Mouse (Mus musculus) CD8-positive naive resting alpha-beta T cell, adult 2 months (primary cell): ENCODE results near the gene Fbxo27.
"Not testable (repeated sequence)": the region's sequence is repeated elsewhere in the genome, so short reads cannot be mapped to it uniquely, and the experiment has no call there.

Source experiments
- DNase-seq, 2 experiments: peaks; one replicate each; pipeline ENCODE4 v3.0.0; 2022; ENCODE audit warnings: low read depth in 2 of 2, low spot score in 2 of 2

The Fbxo27 gene

DNA sequence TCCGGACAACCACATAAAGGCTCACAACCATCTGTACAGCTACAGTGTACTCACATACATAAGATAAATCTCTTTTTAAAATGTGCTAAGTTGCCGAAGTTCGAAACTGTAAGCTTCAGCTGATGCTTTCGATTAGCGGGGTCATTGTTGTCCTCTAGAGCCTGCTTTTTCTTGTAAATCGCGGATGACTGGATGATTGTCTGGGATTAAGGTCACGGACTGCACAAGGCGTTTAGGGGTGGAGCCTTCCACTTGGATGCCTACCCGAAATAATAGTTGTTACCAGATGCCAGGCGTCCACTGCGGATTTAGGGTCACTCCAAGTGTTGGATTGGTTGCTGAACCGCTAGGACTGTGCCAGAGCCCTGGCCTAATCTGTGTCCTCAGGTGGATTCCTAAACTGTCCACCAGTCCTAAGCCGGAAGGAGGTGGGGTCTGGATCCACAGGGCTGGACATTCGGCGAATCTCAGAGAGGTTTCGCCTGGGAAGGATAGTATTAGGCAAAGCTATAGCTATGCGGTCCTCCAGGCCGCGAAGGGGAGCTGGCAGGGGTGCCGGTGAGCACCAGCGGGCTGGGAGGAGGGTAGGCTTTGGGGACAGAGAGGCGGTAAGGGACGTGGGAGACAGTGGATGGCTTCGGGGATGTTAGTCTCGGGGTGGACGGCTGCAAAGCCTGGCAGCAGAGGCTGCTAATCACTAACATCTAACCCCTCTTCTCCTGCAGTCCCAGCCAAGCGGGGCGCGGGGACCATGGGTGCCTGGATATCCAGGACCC lies at the start of gene Fbxo27:
Fbxo27 (plus strand) TSS at position 305 of the 776 bp plus-strand sequence.
- peak in 1 of 2 experiments; percentile 18 for DNase-seq

DNA sequence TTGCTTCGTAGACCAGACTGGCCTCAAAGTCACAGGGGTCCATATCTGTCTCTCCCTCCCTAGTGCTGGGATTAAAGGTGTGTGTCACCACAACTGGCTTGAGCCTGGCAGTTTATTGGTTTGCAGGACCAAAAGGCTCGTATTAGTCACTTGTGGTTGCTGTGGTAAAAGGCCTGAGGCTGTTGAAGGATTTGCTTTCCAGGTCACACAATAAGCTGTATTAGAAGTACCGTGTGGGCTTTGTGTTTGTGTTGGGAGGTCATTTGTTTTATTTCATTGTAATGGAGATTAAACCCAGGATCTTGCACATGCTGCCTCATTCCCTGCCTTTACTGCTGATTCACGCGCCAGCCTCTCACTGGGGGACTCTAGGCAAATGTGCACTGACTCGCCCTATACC lies 47.3 kb upstream of the Fbxo27 start:
- no peak for DNase-seq

DNA sequence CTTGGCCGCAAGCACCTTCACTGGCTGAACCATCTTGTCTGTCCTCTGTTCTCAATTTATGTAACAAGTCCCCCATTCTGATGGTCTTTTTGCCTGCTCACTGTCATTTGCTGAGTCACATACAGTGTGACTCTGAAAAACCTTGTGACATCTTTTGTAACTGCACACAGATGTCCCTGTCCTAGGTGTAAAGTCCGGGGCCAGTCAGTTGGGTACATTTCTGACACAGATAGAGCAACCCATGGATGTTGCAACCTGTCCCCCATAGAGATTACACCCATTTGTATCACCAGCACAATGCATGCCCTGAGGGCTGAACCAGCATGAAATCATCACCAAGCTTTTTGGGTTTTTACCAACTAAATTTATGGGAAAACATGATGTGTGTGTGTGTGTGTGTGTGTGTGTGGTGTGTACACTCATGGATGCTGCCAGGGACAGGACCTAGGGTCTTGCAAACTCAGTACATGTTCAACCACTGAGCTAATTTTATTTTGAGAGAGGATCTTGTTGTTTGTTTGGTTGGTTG lies 46.6 kb upstream of the Fbxo27 start:
- DNase-seq, result no peak

DNA sequence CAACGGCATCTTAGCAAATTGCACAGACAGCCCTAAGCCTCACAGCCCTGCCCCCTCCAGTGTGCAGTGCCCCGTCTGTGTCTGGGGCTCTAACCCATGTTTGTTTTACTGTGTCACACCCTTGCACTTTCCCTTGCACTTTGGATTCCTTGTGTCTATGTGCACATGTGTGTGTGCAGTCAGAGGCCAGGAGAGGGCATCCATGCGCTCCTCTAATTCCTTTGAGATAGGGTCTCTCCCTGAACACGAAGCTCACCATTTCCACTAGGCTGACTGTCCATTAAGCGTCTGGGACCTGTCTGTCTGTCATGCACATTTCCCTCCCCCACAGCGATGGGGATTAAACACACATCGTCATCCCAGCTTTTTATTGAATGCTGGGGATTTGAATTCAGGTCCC lies 45.6 kb upstream of the Fbxo27 start:
- no peak for DNase-seq

DNA sequence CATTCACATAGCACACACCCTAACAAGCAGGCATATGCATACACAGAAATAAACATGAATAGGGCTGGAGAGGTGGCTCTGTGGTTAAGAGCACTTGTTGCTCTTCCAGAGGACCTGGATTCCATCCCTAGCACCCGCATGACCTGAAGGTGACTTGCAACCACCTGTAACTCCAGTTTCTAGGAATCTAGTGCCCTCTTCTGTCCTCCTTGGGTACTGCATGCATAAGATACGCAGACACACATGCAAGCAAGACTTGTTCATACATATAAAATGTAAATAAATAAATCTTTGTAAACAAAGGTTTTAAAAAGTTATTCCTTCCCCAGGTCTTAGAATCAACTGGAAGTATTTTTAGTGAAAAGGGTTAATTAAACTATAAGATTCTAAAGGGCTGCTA lies 41.5 kb upstream of the Fbxo27 start:
- DNase-seq, result no peak

DNA sequence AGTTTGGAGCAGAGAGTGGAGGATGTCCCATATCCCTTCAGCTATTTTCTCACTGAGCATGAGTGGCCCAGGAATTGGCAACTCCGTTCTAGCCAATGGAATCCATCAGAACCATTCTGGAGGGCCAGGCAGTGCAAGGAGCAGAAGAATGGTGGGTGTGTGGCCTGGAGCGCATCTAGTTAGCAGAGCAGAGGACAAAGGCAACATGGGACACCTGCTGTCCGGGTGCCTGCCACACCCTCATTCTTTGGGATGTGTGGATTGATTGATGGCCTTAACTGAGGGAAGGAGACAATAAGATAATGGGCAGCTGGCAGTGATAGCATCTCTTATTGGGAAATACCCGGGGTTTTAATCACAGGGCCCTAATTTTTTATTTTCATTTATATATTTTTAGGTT lies 36.2 kb upstream of the Fbxo27 start:
- DNase-seq, result no peak

DNA sequence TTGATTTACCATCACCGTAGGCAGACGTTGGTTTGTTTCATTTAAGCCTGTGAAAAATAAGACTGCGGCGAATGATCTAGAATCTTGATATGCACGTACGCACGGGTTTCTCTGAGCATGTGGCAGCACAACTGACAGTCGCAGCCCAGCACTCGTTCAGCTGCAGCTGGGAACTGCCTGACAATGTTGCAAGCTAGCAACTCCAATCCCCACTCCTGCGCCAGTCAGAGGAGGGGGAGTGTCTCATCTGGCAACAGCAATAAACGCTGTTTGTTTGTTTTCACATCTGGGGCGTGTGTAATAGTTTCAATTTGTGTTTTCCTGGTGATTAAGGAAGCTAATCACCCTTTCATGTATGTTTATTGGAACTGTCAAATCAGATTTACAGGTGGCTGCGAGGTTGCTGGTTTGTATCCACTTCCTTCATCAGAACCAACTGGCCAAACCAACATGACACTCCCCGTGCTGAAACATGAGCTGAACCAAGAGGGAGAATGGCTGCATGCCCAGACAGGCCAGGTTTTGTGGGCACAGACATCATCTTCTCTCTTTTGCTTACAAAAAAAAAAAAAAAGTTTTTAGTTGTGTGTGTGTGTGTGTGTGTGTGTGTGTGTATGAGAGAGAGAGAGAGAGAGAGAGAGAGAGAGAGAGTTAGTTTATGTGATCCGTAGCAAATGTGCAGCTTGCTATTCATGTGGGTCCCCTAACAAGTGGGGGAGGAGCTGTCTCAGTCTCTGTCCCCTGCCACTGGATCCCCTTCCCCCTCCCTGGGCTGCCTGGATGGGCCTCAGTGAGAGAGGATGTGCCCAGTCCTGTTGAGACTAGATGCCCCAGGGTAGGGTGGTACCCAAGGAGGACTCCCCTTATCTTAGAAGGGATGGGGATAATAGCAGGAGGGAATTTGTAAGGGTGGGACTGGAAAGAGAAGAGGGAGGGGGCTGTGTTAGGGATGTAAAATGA lies 26.7 kb upstream of the Fbxo27 start:
- peak in 1 of 2 experiments; percentile 15 for DNase-seq

DNA sequence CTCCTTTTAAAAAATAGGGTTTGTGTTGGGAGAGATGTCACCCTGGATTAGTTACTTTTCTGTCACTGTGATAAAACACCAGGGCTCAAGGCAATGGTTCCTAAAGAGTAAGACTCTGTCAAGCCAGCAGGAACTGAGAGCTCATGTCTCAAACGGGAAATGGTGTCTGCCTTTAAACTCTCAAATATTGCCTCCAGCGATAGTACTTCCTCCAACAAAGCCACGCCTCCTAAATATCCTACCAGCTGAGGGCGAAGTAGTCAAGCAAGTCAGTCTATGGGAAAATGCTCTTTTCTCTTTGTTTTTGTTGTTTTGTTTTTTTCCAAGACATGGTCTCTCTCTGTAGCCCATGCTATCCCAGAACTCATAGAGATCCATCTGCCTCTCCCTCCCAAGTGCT lies 21.5 kb upstream of the Fbxo27 start:
- peak in 1 of 2 experiments; percentile 35 for DNase-seq

DNA sequence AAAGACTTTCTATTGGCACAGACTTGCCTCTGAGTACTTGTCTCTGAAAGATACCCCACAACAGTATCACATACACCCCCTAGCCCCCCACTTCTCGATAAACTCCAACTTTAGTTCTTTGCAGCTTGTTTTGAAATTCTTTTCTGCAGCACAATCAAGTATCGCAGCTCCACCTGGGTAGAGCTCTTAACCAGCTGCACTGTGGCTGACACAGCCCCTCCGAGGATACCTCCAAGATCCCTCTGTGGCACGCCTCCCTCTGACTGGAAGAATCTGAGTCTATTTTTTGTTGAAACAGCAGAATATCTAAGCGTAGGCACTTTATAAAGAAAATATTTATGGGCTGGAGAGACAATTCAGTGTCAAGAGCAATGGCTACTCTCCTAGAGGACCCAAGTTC lies 20.4 kb upstream of the Fbxo27 start:
- no peak for DNase-seq

DNA sequence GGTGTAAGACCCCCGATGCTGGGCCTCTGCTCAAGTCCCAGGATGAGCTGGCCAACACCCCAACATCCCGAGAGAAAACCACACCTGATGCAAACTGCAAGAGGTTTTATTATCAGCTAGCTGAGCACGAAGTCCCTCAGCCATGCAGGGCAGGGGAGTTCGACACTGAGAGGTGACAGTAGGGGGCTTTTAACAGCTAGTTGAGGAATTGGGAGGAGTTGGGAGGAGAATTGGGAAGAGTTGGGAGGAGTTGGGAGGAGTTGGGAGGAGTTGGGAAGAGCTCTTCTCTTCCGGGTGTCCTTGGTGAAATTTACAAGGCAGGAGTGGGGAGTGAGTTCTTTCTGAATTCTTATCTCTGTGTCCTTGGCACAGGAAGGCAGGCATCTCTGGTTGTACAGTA lies 19.9 kb upstream of the Fbxo27 start:
- DNase-seq, result not testable (repeated sequence)

DNA sequence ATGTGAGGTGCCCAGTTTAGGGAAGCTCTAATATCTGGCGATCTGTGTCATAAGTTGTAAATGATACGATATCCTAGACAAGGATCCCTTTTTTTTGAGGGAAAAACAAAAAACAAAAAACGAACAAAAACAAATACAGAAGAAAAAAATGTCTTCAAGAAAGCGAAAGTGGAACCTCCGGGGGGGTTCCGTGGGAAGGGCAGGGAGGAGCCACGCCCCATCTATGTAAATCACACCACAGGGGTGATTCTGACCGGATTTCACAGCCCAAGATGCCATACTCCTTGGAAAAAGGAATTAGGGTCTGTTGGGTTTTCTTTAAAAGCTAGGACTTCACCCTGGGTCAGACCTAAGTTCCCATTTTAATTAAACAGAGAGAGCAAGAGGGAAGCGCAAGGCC lies 17.7 kb upstream of the Fbxo27 start:
- peak in 1 of 2 experiments; percentile 18 for DNase-seq

DNA sequence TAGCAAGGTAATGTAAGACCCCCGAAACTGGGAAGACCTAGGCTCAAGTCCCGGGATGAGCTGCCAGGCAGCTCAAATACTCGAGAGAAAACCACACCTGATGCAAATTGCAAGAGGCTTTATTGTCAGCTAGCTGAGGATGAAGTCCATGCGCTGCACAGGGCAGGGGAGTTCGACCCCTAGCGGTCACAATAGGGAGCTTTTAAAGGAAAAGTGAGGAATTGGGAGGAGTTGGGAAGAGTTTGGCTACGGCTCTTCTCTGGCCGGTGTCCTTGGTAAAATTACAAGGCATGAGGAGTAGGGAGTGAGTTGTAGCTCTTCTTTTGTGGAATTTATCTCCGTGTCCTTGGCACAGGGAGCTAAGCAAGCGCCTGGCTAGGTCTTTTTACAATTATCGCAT lies 16.9 kb upstream of the Fbxo27 start:
- no peak for DNase-seq

DNA sequence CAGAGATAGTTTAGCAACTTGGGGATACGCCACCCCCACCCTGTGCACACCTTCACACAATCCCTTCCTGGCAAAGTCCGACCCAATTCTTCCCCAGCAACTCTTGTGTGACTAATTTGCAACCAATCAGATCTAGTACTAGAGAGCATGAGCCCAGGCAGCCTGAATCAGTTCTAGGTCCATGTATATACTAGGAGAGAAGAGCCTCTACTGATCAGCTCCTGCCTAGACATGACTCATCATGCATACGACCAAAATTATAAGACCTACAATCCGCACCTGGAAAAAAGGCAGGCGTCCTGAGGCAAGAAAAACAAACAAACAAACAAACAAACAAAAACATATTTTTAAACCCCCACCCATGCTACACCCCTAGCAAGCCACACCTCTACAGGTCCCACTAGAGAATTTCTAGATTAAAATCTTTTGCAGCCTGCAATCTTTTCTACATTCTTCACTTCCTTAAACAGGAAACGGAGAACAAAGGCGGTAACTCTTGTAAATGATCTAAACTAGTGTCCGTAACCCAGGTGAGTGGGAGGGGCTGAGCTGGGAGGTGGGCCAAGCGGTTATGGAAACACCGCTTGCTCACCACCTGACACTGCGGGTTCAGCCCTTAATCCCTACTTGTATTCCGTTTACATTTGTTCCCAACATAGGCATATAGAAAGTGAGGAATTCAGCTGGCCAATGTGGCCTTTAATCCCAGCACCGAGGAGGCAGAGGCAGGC lies 15.7 kb upstream of the Fbxo27 start:
- peak; percentile 19 to 23 for DNase-seq

DNA sequence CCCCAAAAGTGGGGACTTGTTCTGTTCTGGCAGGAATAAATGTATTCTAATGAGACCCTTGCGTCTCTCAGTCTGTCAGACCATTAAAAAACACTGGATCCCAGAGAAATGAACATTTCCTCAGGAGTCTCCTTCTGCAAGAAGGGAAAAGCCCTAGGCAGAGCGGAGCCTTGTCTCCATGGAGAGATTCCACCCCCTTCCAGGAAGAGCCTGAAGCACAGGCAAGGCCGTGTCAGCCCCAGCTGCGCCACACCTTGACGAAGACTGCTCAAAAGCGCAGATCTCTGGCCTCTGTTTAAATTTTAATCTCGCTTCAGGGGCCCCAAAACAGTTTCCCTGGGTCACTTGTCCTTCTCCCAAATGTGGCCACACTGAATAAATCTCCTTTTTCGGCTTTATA lies 15.0 kb upstream of the Fbxo27 start:
- no peak for DNase-seq

DNA sequence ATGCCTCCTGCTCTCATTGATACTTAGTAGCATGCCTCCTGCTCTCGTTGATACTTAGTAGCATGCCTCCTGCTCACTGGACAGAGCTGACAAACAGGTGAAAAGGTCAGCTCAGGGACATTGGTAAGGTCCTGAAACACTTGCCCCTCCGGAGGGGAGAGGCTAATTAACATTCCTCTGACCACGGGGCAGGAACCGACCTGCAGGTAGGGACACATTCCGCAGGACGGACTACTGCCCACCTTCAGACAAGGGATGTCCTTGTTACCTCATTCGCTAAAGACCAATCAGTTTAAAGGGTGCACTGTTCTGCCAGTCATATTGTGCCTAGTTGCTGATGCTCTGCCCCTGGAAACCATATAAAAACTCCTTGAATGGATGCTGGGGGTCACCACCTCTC lies 1.6 kb upstream of the Fbxo27 start:
- no peak for DNase-seq

DNA sequence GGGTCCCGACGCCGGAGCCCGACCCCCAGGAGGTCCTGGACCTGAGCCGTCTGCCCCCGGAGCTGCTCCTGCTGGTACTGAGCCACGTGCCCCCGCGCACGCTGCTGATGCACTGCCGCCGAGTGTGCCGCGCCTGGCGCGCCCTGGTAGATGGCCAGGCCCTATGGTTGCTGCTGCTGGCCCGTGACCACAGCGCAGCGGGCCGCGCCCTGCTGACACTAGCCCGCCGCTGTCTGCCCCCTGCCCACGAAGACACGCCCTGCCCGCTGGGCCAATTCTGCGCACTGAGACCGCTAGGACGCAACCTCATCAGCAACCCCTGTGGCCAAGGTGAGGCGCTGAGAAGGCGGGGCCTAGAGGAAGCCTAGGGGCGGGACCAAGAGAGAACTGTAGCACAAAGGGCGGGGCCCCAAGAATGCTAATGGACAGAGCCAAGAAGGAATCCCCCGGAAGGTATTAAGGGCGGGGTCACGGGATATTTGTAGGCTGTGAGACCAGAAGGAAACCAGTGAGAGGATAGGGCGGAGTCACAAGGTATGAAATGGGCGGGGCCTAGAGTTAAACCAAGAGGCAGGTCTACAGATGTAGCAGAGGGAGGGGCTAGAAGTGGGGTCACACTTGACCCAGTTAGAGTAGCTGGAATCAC lies 795 bp downstream of the Fbxo27 start:
- DNase-seq, result peak; percentile 85 to 88

DNA sequence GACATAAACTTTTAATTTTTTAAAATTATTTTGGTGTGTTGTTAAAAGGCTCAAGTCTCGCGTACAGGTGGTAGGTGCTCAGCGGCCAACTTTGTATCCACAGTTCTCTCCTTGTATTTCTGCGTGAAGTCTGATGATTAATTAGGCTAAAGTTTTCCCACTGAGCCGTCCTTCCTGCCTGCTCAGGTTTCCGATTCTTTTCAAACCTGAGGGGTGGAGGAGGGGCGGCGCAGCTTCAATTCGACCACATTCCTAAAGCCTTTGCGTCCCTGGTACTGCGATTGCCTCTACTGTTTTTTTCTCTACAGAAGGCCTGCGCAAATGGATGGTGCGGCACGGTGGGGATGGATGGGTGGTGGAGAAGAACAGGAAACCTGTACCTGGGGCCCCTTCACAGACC lies 1.8 kb downstream of the Fbxo27 start:
- DNase-seq, result no peak

DNA sequence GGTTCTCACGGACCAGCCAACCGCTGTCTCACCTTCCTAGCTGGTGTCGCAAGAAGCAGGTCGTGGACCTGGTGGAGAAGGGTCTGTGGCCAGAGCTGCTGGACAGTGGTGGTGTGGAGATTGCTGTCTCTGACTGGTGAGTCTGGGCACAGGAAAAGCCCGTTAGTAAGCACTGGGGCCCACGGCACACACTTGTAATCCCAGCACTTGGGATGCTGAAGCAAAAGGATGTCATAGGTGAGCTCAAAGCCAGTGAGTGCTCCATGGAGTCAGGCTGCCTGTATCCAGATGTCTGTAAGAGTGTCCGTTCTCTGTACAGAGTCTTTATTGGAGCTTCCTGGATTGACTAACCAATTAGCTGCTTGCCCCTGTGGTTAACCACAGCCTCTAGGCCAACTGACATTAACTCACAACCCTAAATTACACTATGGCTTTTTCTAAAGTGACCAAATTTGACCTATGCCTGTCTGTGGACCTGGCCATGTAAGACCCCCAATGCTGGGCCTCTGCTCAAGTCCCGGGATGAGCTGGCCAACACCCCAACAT lies 2.4 kb downstream of the Fbxo27 start:
- DNase-seq, result no peak

DNA sequence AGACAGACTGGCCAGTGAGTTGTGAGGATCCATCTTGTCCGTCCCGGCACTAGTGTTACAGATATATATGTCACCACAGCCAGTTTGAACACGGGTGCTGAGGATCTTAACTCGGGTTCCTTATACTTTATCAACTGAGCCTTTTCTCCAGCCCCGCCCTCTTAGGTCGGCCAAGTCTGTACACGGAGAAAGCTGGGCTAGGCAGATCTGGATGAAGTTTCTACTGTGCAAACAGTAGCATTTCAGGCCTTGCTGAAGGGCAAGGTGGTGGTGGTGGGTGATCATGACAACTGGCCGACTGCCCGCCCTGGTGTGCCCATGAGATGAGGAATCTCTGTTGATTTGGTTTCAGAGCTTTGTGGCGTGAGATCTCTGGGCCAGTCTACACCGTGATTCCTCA lies 4.6 kb downstream of the Fbxo27 start:
- no peak for DNase-seq

DNA sequence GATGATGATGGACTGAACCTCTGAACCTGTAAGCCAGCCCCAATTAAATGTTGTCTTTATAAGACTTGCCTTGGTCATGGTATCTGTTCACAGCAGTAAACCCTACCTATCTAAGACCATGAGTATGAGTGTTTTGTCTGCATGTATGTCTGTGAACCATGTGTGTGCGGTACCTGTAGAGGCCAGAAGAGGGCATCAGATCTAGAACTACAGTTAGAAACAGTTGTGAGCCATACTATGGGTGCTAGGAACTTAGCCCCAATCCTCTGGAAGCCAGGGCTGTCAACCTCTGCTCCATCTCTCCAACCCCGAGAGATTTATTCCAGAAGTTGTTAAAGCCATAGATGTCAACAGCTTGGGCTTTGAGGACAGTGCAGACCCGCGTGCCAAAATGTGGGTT lies 7.6 kb downstream of the Fbxo27 start:
- no peak for DNase-seq
